Mouse (Mus musculus) heart, embryonic 15.5 days (tissue): ENCODE measurements around the gene Olfr315. TPM values are rescaled to one million over a fixed set of nuclear protein-coding genes. Genes with fewer than 3 reads are reported as not detected.
"Not testable (repeated sequence)": the region's sequence is repeated elsewhere in the genome, so short reads cannot be mapped to it uniquely, and the experiment has no call there.

Source experiments
- ATAC-seq: fragments of 200-750 bp; cut with Nextera tagmentation; replicated peaks from 2 replicates; pipeline ENCODE4 v1.8.0; 2017; ENCODE audit warnings: low read depth, moderate TSS enrichment; ENCODE audit not compliant: insufficient number of reproducible peaks, insufficient read depth, low FRiP score
- H3K27ac ChIP-seq: fragments of 300-500 bp; sonication (generic); 2 replicates; pipeline ENCODE4 v1.5.1; 2015; ENCODE audit warnings: mild to moderate bottlenecking, inconsistent platforms
- H3K27me3 ChIP-seq: fragments of 300-500 bp; sonication (generic); 2 replicates; pipeline ENCODE4 v1.6.1; 2015; ENCODE audit warnings: inconsistent platforms
- H3K36me3 ChIP-seq: fragments of 300-500 bp; sonication (generic); 2 replicates; pipeline ENCODE4 v1.6.1; 2015; ENCODE audit warnings: mild to moderate bottlenecking, inconsistent platforms
- H3K4me1 ChIP-seq: fragments of 300-500 bp; sonication (generic); replicated peaks from 2 replicates; pipeline ENCODE4 v1.6.1; 2015; ENCODE audit warnings: inconsistent platforms
- H3K4me2 ChIP-seq: fragments of 300-500 bp; sonication (generic); 2 replicates; pipeline ENCODE4 v1.6.1; 2015; ENCODE audit warnings: inconsistent platforms, mild to moderate bottlenecking, moderate library complexity
- H3K4me3 ChIP-seq: fragments of 300-500 bp; sonication (generic); 2 replicates; pipeline ENCODE4 v1.5.1; 2015; ENCODE audit warnings: mild to moderate bottlenecking, inconsistent platforms
- H3K9ac ChIP-seq: fragments of 300-500 bp; sonication (generic); 2 replicates; pipeline ENCODE4 v1.6.1; 2015; ENCODE audit warnings: mild to moderate bottlenecking, inconsistent platforms
- H3K9me3 ChIP-seq: fragments of 300-500 bp; sonication (generic); replicated peaks from 2 replicates; pipeline ENCODE4 v1.6.1; 2016; ENCODE audit warnings: inconsistent platforms
- whole genome bisulfite sequencing: fragments of 180-500 bp; shearing (Covaris S2); methylation state at CpG from one replicate; pipeline ENCODE4 v1.1.7; 2015; ENCODE audit warnings: mixed read lengths; 5-methylcytosine and 5-hydroxymethylcytosine counted together
- polyA plus RNA-seq: library from polyadenylated mRNA; unstranded; fragments of >200 nt; fragmentation: Nextera tagmentation; extraction: Ambion mirVana; gene quantifications from 2 replicates; pipeline ENCODE4 v1.2.1, GENCODE M21; 2015

Olfr315 gene
- polyA plus RNA-seq, 1 experiment from 2014 or later = not detected

- not testable (repeated sequence) for H3K4me1 ChIP-seq, H3K36me3 ChIP-seq, H3K4me3 ChIP-seq, H3K4me2 ChIP-seq, ATAC-seq, H3K27ac ChIP-seq, H3K9me3 ChIP-seq, H3K27me3 ChIP-seq, H3K9ac ChIP-seq
These were observed 55.9 kb downstream of the Olfr315 start, which contains the start of gene Olfr312 for GRCm38 (mm10) chr11:58828937-58829336. Gene Olfr312, plus strand, starts transcription at chr11:58829237.

DNA sequence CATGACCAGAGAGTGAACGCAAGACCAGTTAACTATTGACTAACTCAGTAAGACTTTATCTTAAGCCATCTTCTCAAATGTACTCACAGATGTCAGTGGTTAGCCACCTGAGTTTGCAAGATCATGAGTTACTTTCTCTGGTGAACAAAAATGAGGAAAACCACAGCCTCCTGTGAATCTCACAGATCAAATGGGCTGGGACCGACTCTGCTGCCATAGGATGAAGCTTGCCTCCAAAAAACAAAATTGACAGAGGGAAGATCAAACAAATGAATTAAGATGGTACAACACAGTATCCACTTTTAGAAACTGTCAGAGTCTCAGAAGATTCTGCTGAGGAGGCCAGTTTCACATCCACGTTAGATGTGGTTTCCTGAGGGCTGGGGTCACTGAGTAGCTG lies 56.8 kb downstream of the Olfr315 start:
- no peak for ATAC-seq
- WGBS = 61% methylated on average over 3 of the region's 3 CpGs
- Histone ChIP-seq H3K4me2 (no peak overlapping the region), H3K27ac (no peak overlapping the region), H3K4me1 (no peaks in the 10 kb centered on the region), H3K9ac (no peak overlapping the region), H3K36me3 (no peaks in the 10 kb centered on the region), H3K9me3 (no peaks in the 10 kb centered on the region), H3K27me3 (no peaks in the 10 kb centered on the region), H3K4me3 (no peak overlapping the region)

Other genes with a start within 250 kb of the Olfr315 start
- 0.11 TPM in 1 of 2 replicates, not detected in the other for gene Olfr330, start 238.4 kb upstream of the Olfr315 start, polyA plus RNA-seq
- not detected in 2 replicates for gene Olfr329-ps, start 226.8 kb upstream of the Olfr315 start, polyA plus RNA-seq
- gene Olfr328, start 217.6 kb upstream of the Olfr315 start, polyA plus RNA-seq = not detected in 2 replicates
- gene Olfr224, start 202.6 kb upstream of the Olfr315 start, polyA plus RNA-seq = 0.06 TPM in 1 of 2 replicates, not detected in the other
- gene Olfr325, start 195.5 kb upstream of the Olfr315 start, polyA plus RNA-seq = not detected in 2 replicates
- gene Olfr324, start 178.1 kb upstream of the Olfr315 start, polyA plus RNA-seq = not detected in 2 replicates
- not detected in 2 replicates for gene 2210407C18Rik, start 157.1 kb upstream of the Olfr315 start, polyA plus RNA-seq
- gene Olfr323, start 142.7 kb upstream of the Olfr315 start, polyA plus RNA-seq = not detected in 2 replicates
- gene Trim58, start 132.7 kb upstream of the Olfr315 start, polyA plus RNA-seq = 0.16 and 0.44 TPM in 2 replicates
- not detected in 2 replicates for gene Olfr322, start 114.4 kb upstream of the Olfr315 start, polyA plus RNA-seq
- not detected in 2 replicates for gene Olfr320, start 92.1 kb upstream of the Olfr315 start, polyA plus RNA-seq
- gene Olfr319, start 74.0 kb upstream of the Olfr315 start, polyA plus RNA-seq = not detected in 2 replicates
- not detected in 2 replicates for gene Olfr318, start 49.2 kb upstream of the Olfr315 start, polyA plus RNA-seq
- not detected in 2 replicates for gene Olfr317, start 34.0 kb upstream of the Olfr315 start, polyA plus RNA-seq
- gene Olfr316, start 20.5 kb upstream of the Olfr315 start, polyA plus RNA-seq = not detected in 2 replicates
- not detected in 2 replicates for gene Olfr314, start 9.8 kb downstream of the Olfr315 start, polyA plus RNA-seq
- gene Fam183b, start 28.8 kb downstream of the Olfr315 start, polyA plus RNA-seq = 0.62 and 1.1 TPM in 2 replicates
- 0.14 TPM in 1 of 2 replicates, not detected in the other for gene Olfr313, start 41.8 kb downstream of the Olfr315 start, polyA plus RNA-seq
- gene Olfr312, start 56.0 kb downstream of the Olfr315 start, polyA plus RNA-seq = 0.11 and 0.16 TPM in 2 replicates
- 0.11 and 0.14 TPM in 2 replicates for gene Olfr311, start 66.1 kb downstream of the Olfr315 start, polyA plus RNA-seq
- 3.8 and 4.6 TPM in 2 replicates for gene Gm12258, start 74.0 kb downstream of the Olfr315 start, polyA plus RNA-seq
- gene 2810021J22Rik, start 94.0 kb downstream of the Olfr315 start, polyA plus RNA-seq = 3.2 and 4.7 TPM in 2 replicates
- 3.1 and 4.4 TPM in 2 replicates for gene Zfp39, start 131.0 kb downstream of the Olfr315 start, polyA plus RNA-seq
- 0.16 TPM in 1 of 2 replicates, not detected in the other for gene Btnl10, start 144.7 kb downstream of the Olfr315 start, polyA plus RNA-seq
- 170 and 210 TPM in 2 replicates for gene Rnf187, start 165.7 kb downstream of the Olfr315 start, polyA plus RNA-seq
- gene Hist3h2ba, start 175.7 kb downstream of the Olfr315 start, polyA plus RNA-seq = 18.0 and 18.3 TPM in 2 replicates
- 30.4 and 34.7 TPM in 2 replicates for gene Hist3h2a, start 181.5 kb downstream of the Olfr315 start, polyA plus RNA-seq
- gene Trim17, start 181.5 kb downstream of the Olfr315 start, polyA plus RNA-seq = 0.27 and 0.57 TPM in 2 replicates
- gene Trim11, start 204.9 kb downstream of the Olfr315 start, polyA plus RNA-seq = 26.9 and 34.6 TPM in 2 replicates